Mouse (Mus musculus) midbrain, embryonic 12.5 days (tissue): ENCODE results near the gene Mgat5. TPM values are rescaled to one million over a fixed set of nuclear protein-coding genes. Genes with fewer than 3 reads are reported as not detected.

ENCODE experiments used
- ATAC-seq: fragments of 200-750 bp; cut with Nextera tagmentation; 2 replicates; pipeline ENCODE4 v1.8.0; 2017; ENCODE audit warnings: low read depth, moderate TSS enrichment, moderate library complexity; ENCODE audit not compliant: low FRiP score
- H3K27ac ChIP-seq: fragments of 300-500 bp; sonication (generic); replicated peaks from 2 replicates; pipeline ENCODE4 v1.5.1; 2016; ENCODE audit warnings: mild to moderate bottlenecking
- H3K27me3 ChIP-seq: fragments of 300-500 bp; sonication (generic); 2 replicates; pipeline ENCODE4 v1.6.1; 2016; ENCODE audit warnings: mild to moderate bottlenecking
- H3K36me3 ChIP-seq: fragments of 300-500 bp; sonication (generic); 2 replicates; pipeline ENCODE4 v1.6.1; 2016
- H3K4me1 ChIP-seq: fragments of 300-500 bp; sonication (generic); 2 replicates; pipeline ENCODE4 v1.6.1; 2016
- H3K4me2 ChIP-seq: fragments of 300-500 bp; sonication (generic); replicated peaks from 2 replicates; pipeline ENCODE4 v1.6.1; 2016; ENCODE audit warnings: mild to moderate bottlenecking, moderate library complexity
- H3K4me3 ChIP-seq: fragments of 300-500 bp; sonication (generic); 2 replicates; pipeline ENCODE4 v1.5.1; 2016; ENCODE audit warnings: mild to moderate bottlenecking
- H3K9ac ChIP-seq: fragments of 300-500 bp; sonication (generic); replicated peaks from 2 replicates; pipeline ENCODE4 v1.6.1; 2016; ENCODE audit warnings: mild to moderate bottlenecking, moderate library complexity
- H3K9me3 ChIP-seq: fragments of 300-500 bp; sonication (generic); 2 replicates; pipeline ENCODE4 v1.6.1; 2016; ENCODE audit warnings: mild to moderate bottlenecking
- WGBS: fragments of 180-500 bp; shearing (Covaris S2); methylation state at CpG from one replicate; pipeline ENCODE4 v1.1.7; 2016; 5-methylcytosine and 5-hydroxymethylcytosine counted together
- polyA plus RNA-seq: library from polyadenylated mRNA; unstranded; fragments of >200 nt; fragmentation: Nextera tagmentation; extraction: Ambion mirVana; gene quantifications from 2 replicates; pipeline ENCODE4 v1.2.1, GENCODE M21; 2016

Gene Mgat5
- polyA plus RNA-seq, 1 experiment from 2014 or later, result 9.2 TPM

DNA sequence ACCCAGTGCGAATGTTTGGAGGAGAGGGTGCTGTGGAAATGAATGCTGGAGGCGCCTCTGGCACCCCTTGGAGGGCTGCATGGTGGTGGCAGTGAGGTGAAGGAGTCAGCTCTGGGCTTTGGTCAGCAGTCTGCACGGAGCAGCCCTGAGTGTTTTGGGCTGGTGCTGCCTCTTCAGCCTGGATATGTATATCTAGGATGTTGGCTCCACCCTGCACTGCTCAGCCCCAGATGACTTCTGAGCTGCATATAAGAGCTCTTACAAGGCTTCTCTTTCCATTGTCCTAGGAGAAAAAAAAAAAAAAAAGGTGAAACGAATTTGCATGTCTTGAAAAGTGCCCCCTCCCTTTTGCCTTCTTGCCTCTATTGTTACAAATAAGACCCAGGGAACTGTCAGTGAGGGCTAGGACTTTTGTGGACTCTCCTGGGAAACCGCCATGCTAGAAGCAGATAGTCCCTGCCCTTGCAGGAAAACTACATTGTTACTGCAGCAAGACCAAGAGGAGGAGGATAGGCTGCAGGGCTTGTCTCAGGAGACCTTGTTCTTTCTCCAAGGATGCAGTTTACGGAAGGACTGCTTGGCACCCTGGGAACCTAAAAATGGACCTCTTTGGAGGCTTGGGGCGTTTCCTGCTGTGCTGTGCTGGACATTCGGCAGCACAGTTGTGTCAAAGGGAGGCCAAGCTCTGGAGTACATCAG is 109.0 kb downstream of the Mgat5 start:
- Histone ChIP-seq H3K4me3 (no peak overlapping the region), H3K4me1 (peaks cover 15% of the 10 kb centered on the region), H3K9ac (no peak overlapping the region), H3K4me2 (no peak overlapping the region), H3K27me3 (no peaks in the 10 kb centered on the region), H3K27ac (no peak overlapping the region), H3K9me3 (no peaks in the 10 kb centered on the region), H3K36me3 (no peaks in the 10 kb centered on the region)
- ATAC-seq, result 0 out of 2 replicates have a peak, but pooled peaks have one; percentile 30
- 34% methylated on average over 8 of the region's 8 CpGs for WGBS

DNA sequence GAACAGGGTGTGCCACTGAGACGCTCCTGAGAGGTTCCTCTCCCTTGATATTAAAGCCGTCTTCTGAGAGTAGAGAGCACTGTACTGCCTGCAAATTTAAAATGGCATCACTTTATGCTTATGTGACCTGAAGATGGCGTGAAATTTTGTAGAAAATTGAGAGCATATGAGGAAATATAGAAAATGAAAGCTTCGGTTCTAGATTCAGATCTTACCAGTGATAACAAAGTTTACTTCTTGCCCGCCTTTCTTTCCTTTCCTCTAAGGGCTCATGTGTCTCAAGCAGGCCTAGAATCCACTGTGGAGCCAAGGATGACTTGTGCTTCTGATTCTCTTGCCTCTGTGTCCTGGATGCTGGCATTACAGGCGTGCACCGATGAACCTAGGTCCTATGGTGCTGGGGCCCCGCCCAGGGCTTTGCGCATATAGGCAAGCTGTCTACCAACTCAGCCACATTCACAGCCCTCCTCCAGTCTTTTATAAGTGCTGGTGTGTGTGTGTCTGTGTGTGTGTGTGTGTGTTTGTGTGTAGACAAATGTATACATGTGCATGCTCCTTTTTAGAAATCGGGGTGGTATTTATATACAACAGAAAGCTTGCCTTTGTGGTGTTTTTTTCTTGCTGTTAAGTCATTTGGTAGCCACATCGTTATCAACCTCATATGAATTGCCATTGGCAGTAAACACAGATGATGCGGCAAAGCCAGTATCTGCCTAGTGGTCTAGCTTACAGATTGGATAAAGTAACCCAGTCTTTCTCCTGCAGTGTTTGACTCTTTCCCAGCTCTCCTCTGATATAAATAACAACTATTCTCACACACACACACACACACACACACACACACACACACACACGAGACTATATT is 111.2 kb downstream of the Mgat5 start:
- H3K9me3 ChIP-seq, result no peaks in the 10 kb centered on the region
- peaks cover 15% of the 10 kb centered on the region for H3K4me1 ChIP-seq
- H3K9ac ChIP-seq, result no peak overlapping the region
- no peaks in the 10 kb centered on the region for H3K36me3 ChIP-seq
- no peak for ATAC-seq
- H3K27me3 ChIP-seq, result no peaks in the 10 kb centered on the region
- 90% methylated on average over 13 of the region's 13 CpGs for WGBS
- H3K4me2 ChIP-seq, result no peak overlapping the region
- H3K27ac ChIP-seq, result no peak overlapping the region
- H3K4me3 ChIP-seq, result no peak overlapping the region

DNA sequence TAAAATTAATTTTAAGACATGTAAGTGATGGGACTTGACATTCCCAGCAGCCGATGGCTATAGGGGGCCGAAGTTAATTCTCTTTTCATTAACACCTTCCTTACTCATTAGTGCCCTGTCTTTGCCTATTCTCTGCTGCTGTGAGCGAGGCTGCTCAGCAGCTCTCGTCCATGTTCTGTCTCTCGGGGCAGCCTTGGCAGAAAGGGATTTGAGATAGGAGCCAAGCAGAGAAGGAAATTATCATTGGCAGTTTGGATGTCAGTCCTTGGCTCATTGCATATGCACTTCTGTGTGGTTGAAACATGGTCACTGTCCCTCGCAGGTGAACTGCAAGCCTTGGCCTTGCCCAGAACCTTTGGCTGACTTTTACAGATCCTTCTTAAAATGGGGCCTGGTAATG is 111.8 kb downstream of the Mgat5 start:
- H3K9ac ChIP-seq, result no peak overlapping the region
- WGBS, result 76% methylated on average over 6 of the region's 6 CpGs
- peaks cover 15% of the 10 kb centered on the region for H3K4me1 ChIP-seq
- H3K4me3 ChIP-seq, result no peak overlapping the region
- peaks cover 3% of the 10 kb centered on the region; the same call in 1 of the 2 replicates for H3K36me3 ChIP-seq
- no peak overlapping the region for H3K27ac ChIP-seq
- no peak overlapping the region for H3K4me2 ChIP-seq
- H3K27me3 ChIP-seq, result no peaks in the 10 kb centered on the region
- H3K9me3 ChIP-seq, result no peaks in the 10 kb centered on the region
- no peak for ATAC-seq

DNA sequence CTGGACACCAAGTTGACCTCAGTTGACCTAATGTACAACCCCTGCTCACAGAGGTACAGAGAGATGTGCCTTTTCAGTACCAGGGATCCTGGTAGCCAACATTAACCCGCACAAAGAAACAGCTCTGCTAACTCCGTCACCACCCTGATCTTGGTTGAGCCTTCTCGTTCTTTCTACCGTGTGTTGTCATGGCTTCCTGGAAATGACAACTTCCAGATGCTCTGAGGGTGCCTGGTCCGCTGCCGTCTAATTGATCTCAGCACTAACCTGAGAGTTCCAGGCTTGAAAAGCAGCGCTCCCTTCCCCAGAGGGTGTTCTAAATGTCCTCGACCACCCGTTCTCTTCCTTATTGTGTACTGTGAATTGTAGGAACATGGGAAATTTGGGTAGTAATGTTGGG is 112.7 kb downstream of the Mgat5 start:
- ATAC-seq, result no peak
- Histone ChIP-seq H3K36me3 (peaks cover 3% of the 10 kb centered on the region; the same call in 1 of the 2 replicates), H3K4me2 (no peak overlapping the region), H3K9me3 (no peaks in the 10 kb centered on the region), H3K9ac (no peak overlapping the region), H3K4me1 (peaks cover 15% of the 10 kb centered on the region), H3K27me3 (no peaks in the 10 kb centered on the region), H3K4me3 (no peak overlapping the region), H3K27ac (no peak overlapping the region)
- 85% methylated on average over 9 of the region's 9 CpGs for WGBS

DNA sequence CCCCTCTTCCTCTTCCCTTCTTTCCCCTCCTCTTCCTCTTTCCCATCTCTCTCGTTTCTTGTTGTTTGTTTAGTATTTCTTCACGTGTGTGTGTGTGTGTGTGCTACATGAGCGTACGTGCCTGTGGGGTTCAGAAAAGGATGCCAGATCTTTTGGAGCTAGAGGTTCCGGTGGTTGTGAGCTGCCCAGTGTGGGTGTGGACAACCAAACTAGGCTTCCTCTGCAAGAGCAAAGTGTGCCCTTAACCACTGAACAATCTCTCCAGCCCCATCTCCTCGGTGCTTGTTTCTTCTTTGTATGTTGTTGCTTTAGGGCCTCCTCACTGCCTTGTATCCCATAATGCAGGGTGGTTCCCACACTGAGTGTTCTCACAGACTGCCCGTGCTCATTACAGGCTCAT is 113.7 kb downstream of the Mgat5 start:
- Histone ChIP-seq H3K4me1 (peaks cover 9% of the 10 kb centered on the region), H3K27ac (no peak overlapping the region), H3K27me3 (no peaks in the 10 kb centered on the region), H3K9me3 (no peaks in the 10 kb centered on the region), H3K4me3 (no peak overlapping the region), H3K9ac (no peak overlapping the region), H3K36me3 (peaks cover 3% of the 10 kb centered on the region; the same call in 1 of the 2 replicates), H3K4me2 (no peak overlapping the region)
- 81% methylated on average over 7 of the region's 7 CpGs for WGBS
- ATAC-seq, result no peak

DNA sequence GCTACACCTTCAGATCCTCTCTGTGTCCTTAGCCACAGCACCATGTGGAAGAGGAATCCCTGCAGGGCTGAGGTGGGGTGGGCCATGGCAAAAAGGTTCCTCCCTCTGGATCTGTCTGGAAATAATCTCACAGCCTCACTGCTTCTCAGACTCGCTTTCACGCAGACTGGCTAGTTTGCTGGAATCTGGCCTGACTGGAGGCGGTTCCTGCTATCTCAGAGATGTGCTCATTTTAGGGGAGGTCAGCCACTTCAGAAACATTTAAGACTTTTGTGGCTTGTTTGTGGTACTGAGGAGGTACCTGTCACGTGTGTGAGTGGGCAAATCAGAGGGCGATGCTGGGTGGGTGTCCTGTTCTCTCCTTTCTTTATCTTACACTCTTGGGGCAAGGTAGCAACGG is 115.0 kb downstream of the Mgat5 start:
- peaks cover 3% of the 10 kb centered on the region; the same call in 1 of the 2 replicates for H3K36me3 ChIP-seq
- no peak overlapping the region for H3K9ac ChIP-seq
- H3K27me3 ChIP-seq, result no peaks in the 10 kb centered on the region
- no peaks in the 10 kb centered on the region for H3K9me3 ChIP-seq
- 79% methylated on average over 6 of the region's 6 CpGs for WGBS
- no peaks in the 10 kb centered on the region; the same call in 1 of the 2 replicates for H3K4me1 ChIP-seq
- H3K4me3 ChIP-seq, result no peak overlapping the region
- ATAC-seq, result no peak
- H3K4me2 ChIP-seq, result no peak overlapping the region
- no peak overlapping the region for H3K27ac ChIP-seq

DNA sequence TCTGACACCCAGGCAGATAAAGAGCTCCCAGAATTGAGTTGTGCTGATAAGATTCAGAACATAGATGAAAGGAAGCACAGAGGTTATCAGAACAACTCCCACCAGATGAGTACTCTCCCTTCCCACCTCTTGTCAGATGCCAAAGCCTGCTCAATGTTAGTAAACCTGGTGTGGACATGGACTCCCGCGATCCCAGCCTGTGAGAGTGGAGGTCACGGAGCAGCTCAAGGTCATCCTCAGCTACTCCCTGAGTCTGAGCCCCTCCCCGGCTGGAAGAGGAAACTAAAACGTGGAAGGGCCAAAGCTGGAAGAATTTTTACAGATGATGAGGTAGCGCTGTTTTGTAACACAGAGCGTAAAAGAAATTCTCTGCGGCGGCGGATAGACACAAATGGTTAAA is 116.1 kb downstream of the Mgat5 start:
- Histone ChIP-seq H3K9ac (no peak overlapping the region), H3K27me3 (no peaks in the 10 kb centered on the region), H3K27ac (no peak overlapping the region), H3K4me2 (no peak overlapping the region), H3K9me3 (no peaks in the 10 kb centered on the region), H3K4me3 (no peak overlapping the region), H3K4me1 (no peaks in the 10 kb centered on the region; the same call in 1 of the 2 replicates), H3K36me3 (peaks cover 3% of the 10 kb centered on the region; the same call in 1 of the 2 replicates)
- 87% methylated on average over 10 of the region's 10 CpGs for WGBS
- no peak for ATAC-seq

DNA sequence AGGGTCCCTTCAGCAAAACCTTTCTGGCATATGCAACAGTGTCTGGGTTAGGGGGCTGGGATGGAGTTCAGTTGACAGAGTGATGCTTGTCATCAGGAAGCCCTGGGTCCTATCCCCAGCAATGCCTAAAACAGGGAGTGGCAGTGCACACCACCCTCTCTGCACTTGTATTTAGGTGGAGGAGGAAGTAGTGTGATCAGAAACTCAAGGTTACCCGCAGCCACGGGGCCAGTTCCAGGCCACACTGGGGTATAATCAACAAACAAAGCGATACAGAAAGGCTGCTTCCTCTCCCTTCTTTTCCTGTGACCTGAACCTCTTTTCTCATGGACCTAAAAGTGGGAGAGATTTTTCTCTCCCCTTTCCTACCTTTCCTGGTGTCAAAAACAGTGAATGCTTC is 116.8 kb downstream of the Mgat5 start:
- Histone ChIP-seq H3K9ac (no peak overlapping the region), H3K27me3 (no peaks in the 10 kb centered on the region), H3K4me1 (no peaks in the 10 kb centered on the region; the same call in 1 of the 2 replicates), H3K4me3 (no peak overlapping the region), H3K27ac (no peak overlapping the region), H3K9me3 (no peaks in the 10 kb centered on the region), H3K4me2 (no peak overlapping the region), H3K36me3 (peaks cover 3% of the 10 kb centered on the region; the same call in 1 of the 2 replicates)
- ATAC-seq, result no peak
- 90% methylated on average over 3 of the region's 3 CpGs for WGBS

DNA sequence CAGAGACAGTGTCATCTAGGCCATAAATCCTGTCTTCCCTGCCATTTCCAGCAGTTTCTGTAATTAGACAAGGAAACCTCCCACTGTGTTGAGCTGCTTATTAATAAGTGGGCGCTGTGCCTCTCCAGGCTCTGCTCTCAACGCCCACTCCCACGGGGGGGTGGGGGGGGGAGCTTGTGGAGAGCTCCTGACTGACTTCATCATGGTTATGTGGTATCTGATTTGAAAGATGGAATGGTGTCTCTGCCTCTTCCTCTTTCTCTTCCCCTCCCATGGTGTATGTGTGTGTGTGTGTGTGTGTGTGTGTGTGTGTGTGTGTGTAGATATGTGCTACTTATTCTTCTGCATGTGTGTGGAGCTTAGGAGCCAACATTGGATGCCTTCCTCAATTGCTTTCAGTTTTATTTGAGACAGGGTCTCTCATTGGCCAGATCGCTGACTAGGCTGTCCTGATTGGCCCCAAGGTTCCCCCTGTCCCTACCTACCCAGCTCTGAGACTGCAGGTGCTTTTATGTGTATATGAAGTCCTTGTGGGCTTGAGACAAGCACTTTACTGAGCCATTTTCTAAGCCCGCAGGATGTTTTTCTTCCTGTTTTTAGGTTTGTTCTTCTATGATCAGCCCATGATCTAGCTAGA is 117.5 kb downstream of the Mgat5 start:
- H3K36me3 ChIP-seq, result peaks cover 3% of the 10 kb centered on the region; the same call in 1 of the 2 replicates
- no peaks in the 10 kb centered on the region for H3K9me3 ChIP-seq
- H3K4me1 ChIP-seq, result no peaks in the 10 kb centered on the region; the same call in 1 of the 2 replicates
- no peak overlapping the region for H3K4me3 ChIP-seq
- no peak overlapping the region for H3K9ac ChIP-seq
- no peak overlapping the region for H3K27ac ChIP-seq
- WGBS, result 79% methylated on average over 5 of the region's 5 CpGs
- no peak overlapping the region for H3K4me2 ChIP-seq
- no peak for ATAC-seq
- H3K27me3 ChIP-seq, result no peaks in the 10 kb centered on the region

DNA sequence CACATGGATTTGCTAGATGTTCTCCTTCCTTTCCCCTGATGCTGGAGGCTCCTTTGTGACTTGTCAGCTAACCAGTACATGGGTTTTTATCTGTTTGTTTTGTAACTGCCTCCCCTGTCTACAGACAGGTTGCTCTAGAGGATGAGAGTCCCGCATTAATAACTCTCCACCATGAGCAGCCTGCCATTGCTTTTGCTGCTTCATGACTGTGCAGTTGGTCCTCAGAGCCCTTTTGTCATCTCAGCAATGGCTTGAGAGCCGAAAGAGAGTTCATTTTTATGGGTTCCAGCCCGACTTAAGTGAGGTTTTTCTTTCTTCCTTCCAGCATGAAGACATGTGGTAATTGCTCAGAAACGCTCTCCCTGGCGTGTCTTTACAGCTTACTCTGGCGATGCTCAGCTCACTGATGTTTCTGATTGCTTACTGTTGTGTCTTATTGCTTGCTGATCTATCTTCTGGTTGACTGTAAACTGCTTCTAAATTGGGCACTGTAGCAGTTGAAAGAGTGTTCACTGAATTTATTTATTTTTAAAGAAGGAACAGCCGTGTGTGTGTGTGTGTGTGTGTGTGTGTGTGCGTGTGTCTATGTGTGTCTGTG is 120.9 kb downstream of the Mgat5 start:
- no peaks in the 10 kb centered on the region; the same call in none of the 2 replicates for H3K4me1 ChIP-seq
- H3K36me3 ChIP-seq, result peaks cover 6% of the 10 kb centered on the region; the same call in 1 of the 2 replicates
- no peak overlapping the region for H3K9ac ChIP-seq
- H3K9me3 ChIP-seq, result no peaks in the 10 kb centered on the region
- H3K27me3 ChIP-seq, result no peaks in the 10 kb centered on the region
- no peak for ATAC-seq
- WGBS, result 91% methylated on average over 8 of the region's 8 CpGs
- H3K4me3 ChIP-seq, result no peak overlapping the region
- H3K27ac ChIP-seq, result no peak overlapping the region
- no peak overlapping the region for H3K4me2 ChIP-seq

DNA sequence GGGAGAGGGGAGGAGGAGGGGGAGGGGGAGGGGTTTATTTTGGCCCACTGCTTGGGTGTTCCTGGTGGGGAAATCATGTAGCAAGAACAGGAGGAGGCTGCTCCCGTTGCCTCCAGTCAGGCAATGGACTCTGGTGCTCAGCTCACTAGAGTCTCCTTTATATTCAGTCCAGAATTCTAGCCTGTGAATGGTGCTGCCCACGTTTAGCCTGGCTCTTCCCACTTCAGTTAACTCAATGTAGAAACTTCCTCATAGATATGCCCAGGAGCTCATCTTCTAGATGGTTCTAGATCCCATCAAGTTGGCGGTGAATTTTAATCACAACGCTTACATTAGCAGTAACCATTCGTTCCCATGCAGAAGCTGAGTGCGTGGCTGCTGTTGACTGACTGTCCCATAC is 123.0 kb downstream of the Mgat5 start:
- no peak overlapping the region for H3K27ac ChIP-seq
- no peak overlapping the region for H3K4me2 ChIP-seq
- H3K36me3 ChIP-seq, result peaks cover 3% of the 10 kb centered on the region; the same call in 1 of the 2 replicates
- H3K4me1 ChIP-seq, result no peaks in the 10 kb centered on the region; the same call in 1 of the 2 replicates
- H3K4me3 ChIP-seq, result no peak overlapping the region
- ATAC-seq, result no peak
- no peaks in the 10 kb centered on the region for H3K9me3 ChIP-seq
- WGBS, result 78% methylated on average over 6 of the region's 6 CpGs
- no peak overlapping the region for H3K9ac ChIP-seq
- no peaks in the 10 kb centered on the region for H3K27me3 ChIP-seq
